Comparison of ENCODE assay signal across 34 mouse cellular contexts in genomic region chr10:117463636-117464035, GRCm38 (mm10).
"Had no signal": no experiment of that assay in that cellular context is flagged by ENCODE, and none has a peak within 500 bp of the region (broad histone marks: within the 10 kb centered on the region; RNA-seq: fewer than 3 reads in every experiment).

No protein-coding gene starts in this region.

- H3K4me2 ChIP-seq: heart, embryonic 11.5 days; heart, embryonic 12.5 days; heart, embryonic 13.5 days; heart, embryonic 15.5 days; hindbrain, embryonic 12.5 days; hindbrain, embryonic 13.5 days; hindbrain, embryonic 14.5 days; hindbrain, embryonic 15.5 days; intestine, embryonic 15.5 days; kidney, embryonic 15.5 days had no signal

- H3K9me3 ChIP-seq: heart, embryonic 12.5 days; heart, embryonic 13.5 days; heart, embryonic 15.5 days; hindbrain, embryonic 10.5 days; hindbrain, embryonic 12.5 days; hindbrain, embryonic 13.5 days; hindbrain, embryonic 15.5 days; intestine, embryonic 15.5 days; kidney, embryonic 15.5 days had no signal

- DNase-seq: heart, postnatal 10 days; heart, postnatal 14 days; heart, postnatal 36 days; kidney, adult 11 months; kidney, adult 18-20 months; kidney, adult 2 months; kidney, adult 8-10 months; kidney, adult 9 months; kidney, postnatal 10 days; kidney, postnatal 14 days; kidney, postnatal 25 days; kidney, postnatal 36 days; kidney, postnatal 4 days; layer of hippocampus, adult 9-11 months; layer of hippocampus, postnatal 36 days had no signal

- H3K27me3 ChIP-seq: heart, embryonic 12.5 days; heart, embryonic 15.5 days; hindbrain, embryonic 12.5 days; hindbrain, embryonic 13.5 days; hindbrain, embryonic 15.5 days; intestine, embryonic 15.5 days; kidney, embryonic 15.5 days had no signal

- H3K4me3 ChIP-seq: heart, embryonic 12.5 days; heart, embryonic 13.5 days; heart, embryonic 15.5 days; hindbrain, embryonic 10.5 days; hindbrain, embryonic 12.5 days; hindbrain, embryonic 13.5 days; hindbrain, embryonic 15.5 days; intestine, embryonic 15.5 days; kidney, embryonic 15.5 days; layer of hippocampus, adult 2 months; left cerebral cortex, adult 2 months had no signal

- H3K27ac ChIP-seq: heart, embryonic 13.5 days; heart, embryonic 15.5 days; hindbrain, embryonic 10.5 days; hindbrain, embryonic 12.5 days; hindbrain, embryonic 13.5 days; hindbrain, embryonic 14.5 days; hindbrain, embryonic 15.5 days; hindbrain, postnatal 0 days; intestine, embryonic 15.5 days; kidney, embryonic 15.5 days; kidney, postnatal 0 days; layer of hippocampus, adult 2 months; left cerebral cortex, adult 2 months had no signal

- ATAC-seq: hindbrain, embryonic 16.5 days; hindbrain, postnatal 0 days; inflammation-experienced regulatory T-cells, adult 6 months; intestine, embryonic 15.5 days; intestine, embryonic 16.5 days; intestine, postnatal 0 days had no signal

- H3K4me1 ChIP-seq: heart, embryonic 15.5 days; hindbrain, embryonic 10.5 days; hindbrain, embryonic 12.5 days; hindbrain, embryonic 13.5 days; hindbrain, embryonic 15.5 days; intestine, embryonic 15.5 days had no signal

- H3K36me3 ChIP-seq: heart, embryonic 12.5 days; heart, embryonic 13.5 days; heart, embryonic 15.5 days; hindbrain, embryonic 10.5 days; hindbrain, embryonic 12.5 days; hindbrain, embryonic 13.5 days; hindbrain, embryonic 15.5 days; intestine, embryonic 15.5 days; kidney, embryonic 15.5 days had no signal

- H3K9ac ChIP-seq: heart, embryonic 12.5 days; heart, embryonic 13.5 days; heart, embryonic 15.5 days; hindbrain, embryonic 12.5 days; hindbrain, embryonic 13.5 days; hindbrain, embryonic 14.5 days; hindbrain, embryonic 15.5 days; intestine, embryonic 15.5 days; kidney, embryonic 15.5 days had no signal
